In genomic region chr11:80116411-80116810, GRCm38 (mm10) we compare ENCODE assay signal across 31 mouse cellular contexts. TPM values are rescaled to one million over a fixed set of nuclear protein-coding genes. Genes with fewer than 3 reads are reported as not detected.
DNase-seq lines count a peak whose midpoint lies in the region; ATAC-seq and TF ChIP-seq lines count a peak whose summit lies in the region.
"Had no signal": no experiment of that assay in that cellular context is flagged by ENCODE, and none has a peak within 500 bp of the region (broad histone marks: within the 10 kb centered on the region; RNA-seq: fewer than 3 reads in every experiment).

No protein-coding gene starts in this region.

- H3K9ac ChIP-seq in liver, postnatal 0 days (replicated peaks): no peak overlapping the region
- H3K9ac ChIP-seq: heart, embryonic 15.5 days; hindbrain, embryonic 12.5 days; intestine, embryonic 15.5 days; limb, embryonic 13.5 days; liver, embryonic 12.5 days; neural tube, embryonic 12.5 days had no signal

- H3K4me1 ChIP-seq in liver, postnatal 0 days (ENCODE audit: insufficient read depth): 0 out of 2 replicates have a peak, but pooled peaks cover 3% of the 10 kb centered on the region
- H3K4me1 ChIP-seq: heart, embryonic 15.5 days; hindbrain, embryonic 12.5 days; intestine, embryonic 15.5 days; limb, embryonic 13.5 days; liver, embryonic 12.5 days; neural tube, embryonic 12.5 days had no signal

- peaks cover 69% of the 10 kb centered on the region for H3K36me3 ChIP-seq in liver, postnatal 0 days (replicated peaks; ENCODE audit: insufficient read depth, low read length)

- no peak for TF ChIP-seq EP300 in liver, postnatal 0 days (IDR thresholded peaks at IDR 0.05; ENCODE audit: low read depth)

- no peak overlapping the region for H3K4me2 ChIP-seq in liver, postnatal 0 days (ENCODE audit: low read depth, low read length)
- H3K4me2 ChIP-seq: heart, embryonic 15.5 days; hindbrain, embryonic 12.5 days; intestine, embryonic 15.5 days; limb, embryonic 13.5 days; liver, embryonic 12.5 days; midbrain, embryonic 11.5 days; neural tube, embryonic 12.5 days had no signal

- no peaks in the 10 kb centered on the region for H3K27me3 ChIP-seq in liver, postnatal 0 days (ENCODE audit: insufficient read depth, low read length)
- H3K27me3 ChIP-seq: heart, embryonic 15.5 days; hindbrain, embryonic 12.5 days; intestine, embryonic 15.5 days; limb, embryonic 13.5 days; liver, embryonic 12.5 days; neural tube, embryonic 12.5 days had no signal

- 62% methylated on average over 1 of the region's 1 CpGs for WGBS in liver, postnatal 0 days (ENCODE audit: insufficient replicate concordance)

- H3K9me3 ChIP-seq in liver, postnatal 0 days (ENCODE audit: low read length): no peaks in the 10 kb centered on the region
- H3K9me3 ChIP-seq: heart, embryonic 15.5 days; hindbrain, embryonic 12.5 days; intestine, embryonic 15.5 days; liver, embryonic 12.5 days; neural tube, embryonic 12.5 days had no signal

- H3K4me3 ChIP-seq in liver, postnatal 0 days (ENCODE audit: low read depth, low read length): no peak overlapping the region
- H3K4me3 ChIP-seq: erythroblast, embryonic 14.5 days; gastrocnemius, adult 2 months; heart, embryonic 15.5 days; hindbrain, embryonic 12.5 days; intestine, embryonic 15.5 days; limb, embryonic 13.5 days; liver, embryonic 12.5 days; myocyte; neural tube, embryonic 12.5 days had no signal

- H3K27ac ChIP-seq in liver, postnatal 0 days (ENCODE audit: low read depth): no peak overlapping the region
- H3K27ac ChIP-seq: gastrocnemius, adult 2 months; heart, embryonic 15.5 days; hindbrain, embryonic 12.5 days; hindbrain, postnatal 0 days; intestine, embryonic 15.5 days; limb, embryonic 13.5 days; liver, embryonic 12.5 days; neural tube, embryonic 12.5 days had no signal

- DNase-seq in adrenal gland, postnatal 14 days: peak; percentile 10
- DNase-seq in adrenal gland, postnatal 25 days: no peak
- DNase-seq in kidney, adult 9 months: peak; percentile 38
- no peak for DNase-seq in kidney, adult 18-20 months
- no peak for DNase-seq in liver, postnatal 0 days
- no peak for DNase-seq in liver
- peak; percentile 18 to 45 for DNase-seq in kidney, postnatal 36 days
- DNase-seq in embryo, embryonic 10 days (ENCODE audit: low spot score): no peak
- DNase-seq: adrenal gland, adult 8-10 months; cerebellum, adult 18-20 months; cerebellum, postnatal 10 days; gastrocnemius, adult 2 months; heart, postnatal 36 days; lung, adult 2 months; lung, postnatal 36 days; right cerebral cortex, postnatal 4 days; thymus, adult 2 months; thymus, postnatal 4 days had no signal

- TF ChIP-seq CTCF in liver, postnatal 0 days (IDR thresholded peaks at IDR 0.05; ENCODE audit: low read depth): 0 out of 2 replicates have a peak, but pooled peaks have one; percentile 2

- ATAC-seq in liver, postnatal 0 days: no peak
- ATAC-seq: forebrain, embryonic 16.5 days; hindbrain, postnatal 0 days; intestine, embryonic 15.5 days; liver, embryonic 12.5 days had no signal

RNA-seq across cellular contexts. Expression of gene Tefm, which starts 25.6 kb away (rescaled TPM):
- 18.6 and 22.1 TPM in 2 replicates for total RNA-seq in adrenal gland, postnatal 14 days (2021)
- 20.5 and 26.8 TPM in 2 replicates for total RNA-seq in adrenal gland, postnatal 25 days (2021)
- polyA plus RNA-seq in liver, postnatal 0 days (2015; fragmentation: Nextera tagmentation; extraction: Ambion mirVana): 17.1 and 18.0 TPM in 2 replicates
- polyA plus RNA-seq: erythroblast, embryonic 14.5 days had no signal

RNA-seq across cellular contexts. Expression of gene Atad5, which starts 27.2 kb away (rescaled TPM):
- total RNA-seq in adrenal gland, postnatal 14 days (2021): 4.6 and 4.7 TPM in 2 replicates
- 4.2 and 4.5 TPM in 2 replicates for total RNA-seq in adrenal gland, postnatal 25 days (2021)
- polyA plus RNA-seq in liver, postnatal 0 days (2015; fragmentation: Nextera tagmentation; extraction: Ambion mirVana): 3.7 and 4.9 TPM in 2 replicates

RNA-seq across cellular contexts. Expression of gene Crlf3, which starts 35.6 kb away (rescaled TPM):
- 21.5 and 32.2 TPM in 2 replicates for total RNA-seq in adrenal gland, postnatal 14 days (2021)
- total RNA-seq in adrenal gland, postnatal 25 days (2021): 13.6 and 18.2 TPM in 2 replicates
- polyA plus RNA-seq in liver, postnatal 0 days (2015; fragmentation: Nextera tagmentation; extraction: Ambion mirVana): 45.7 and 47.8 TPM in 2 replicates

RNA-seq across cellular contexts. Expression of gene Adap2, which starts 37.5 kb away (rescaled TPM):
- total RNA-seq in adrenal gland, postnatal 14 days (2021): 13.6 and 13.9 TPM in 2 replicates
- total RNA-seq in adrenal gland, postnatal 25 days (2021): 11.9 and 16.3 TPM in 2 replicates
- polyA plus RNA-seq in liver, postnatal 0 days (2015; fragmentation: Nextera tagmentation; extraction: Ambion mirVana): 10.8 and 12.1 TPM in 2 replicates
- total RNA-seq: common myeloid progenitor, adult 5-6 weeks; MEL had no signal
- polyA plus RNA-seq: erythroblast, embryonic 14.5 days had no signal

Comparison
In these comparisons a context has a peak if more than half of its experiments do, and no peak if none do; other contexts are left out.
1. DNase-seq: peak in adrenal gland, postnatal 14 days (single experiment), kidney, adult 9 months (single experiment) and kidney, postnatal 36 days (2 of 2); none in adrenal gland, postnatal 25 days (single experiment), kidney, adult 18-20 months (single experiment), liver, postnatal 0 days (single experiment), liver (single experiment) and embryo, embryonic 10 days (single experiment).